Mouse (Mus musculus) erythroblast, embryonic 14.5 days (primary cell): ENCODE measurements around the gene Bicc1.

ENCODE experiments used
- GATA1 ChIP-seq: IDR thresholded peaks from 2 replicates; pipeline ENCODE4 v1.6.1; 2012; ENCODE audit warnings: low read length, inconsistent platforms, mixed read lengths
- TAL1 ChIP-seq: IDR thresholded peaks from 3 replicates; pipeline ENCODE4 v1.6.1; 2012; ENCODE audit warnings: low read length, inconsistent platforms, mixed read lengths

DNA sequence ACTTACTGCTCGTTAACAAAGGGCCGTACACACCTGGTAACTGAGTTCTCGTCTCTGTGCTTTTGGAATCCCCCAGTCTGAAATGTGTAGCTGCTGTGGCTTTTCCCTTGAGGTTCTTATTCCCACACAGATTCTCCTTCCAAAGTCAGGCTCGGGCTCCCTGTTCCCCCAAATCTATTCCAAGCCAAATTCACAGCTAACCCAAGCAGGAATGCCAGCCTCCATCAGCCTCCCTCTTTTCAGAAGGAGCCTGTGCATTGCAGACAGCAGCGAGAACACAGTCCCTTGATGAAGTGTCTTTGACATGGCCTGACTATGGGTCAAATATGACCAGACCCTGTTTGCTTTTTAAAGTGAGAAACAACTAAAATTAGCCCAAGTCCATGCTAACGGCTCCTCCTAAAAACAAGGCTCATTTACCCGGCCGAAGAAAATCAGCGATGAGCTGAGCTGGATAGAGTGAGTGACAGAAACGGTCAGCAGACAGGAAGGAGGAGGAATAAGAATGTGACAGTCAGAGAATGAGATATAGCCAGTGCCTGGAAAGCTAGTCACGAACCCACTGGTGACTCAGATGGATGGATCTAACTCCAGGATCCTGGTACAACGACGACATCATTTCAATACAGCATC lies 240.4 kb downstream of the Bicc1 start:
- TF ChIP-seq GATA1, result no peak
- no peak for TF ChIP-seq TAL1
